Mouse (Mus musculus): ENCODE measurements at regions not wholly inside any gene's neighbourhood (a gene's known extent, or its start where the extent isn't known, plus 50 kb on each side); places are given as distances from the start of the nearest gene placed in this dataset.

DNA sequence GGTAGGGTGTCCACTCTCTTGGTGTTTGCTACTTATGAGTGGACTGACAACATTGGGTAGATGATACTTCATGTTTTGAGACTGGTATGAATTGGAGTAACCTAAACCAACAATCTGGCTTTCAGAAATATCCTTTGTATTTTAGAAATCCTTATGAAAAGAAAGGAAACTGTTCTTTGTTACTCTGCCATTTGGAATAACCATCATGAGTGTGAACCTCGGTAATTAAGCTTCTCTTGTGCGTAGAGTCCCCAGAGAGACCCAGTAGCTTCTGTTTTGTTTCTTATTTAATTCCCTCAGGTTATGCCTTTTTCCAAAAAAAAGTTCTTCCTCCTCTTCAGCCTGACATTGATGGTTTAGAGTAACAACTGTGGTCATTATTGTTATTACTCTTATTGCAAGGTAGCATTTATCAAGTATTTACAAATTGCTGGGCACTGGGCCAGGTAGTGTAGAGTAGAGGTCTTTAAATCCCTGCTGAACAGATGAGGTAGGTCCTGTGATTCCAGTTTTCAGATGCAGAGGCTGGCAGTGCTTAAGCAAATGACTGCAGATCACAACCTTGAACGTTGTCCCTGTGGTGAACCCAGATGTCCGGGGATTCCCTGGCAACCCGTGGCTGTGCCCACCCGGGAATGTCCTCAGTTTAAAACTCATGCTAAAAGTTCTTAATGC is 176.8 kb upstream of the Id2 start:
- Histone ChIP-seq H3K36me3 (ENCODE audit: control insufficient read depth, insufficient read depth, low read length, poor library complexity, severe bottlenecking) (no peaks in the 10 kb centered on the region), H3K27me3 (ENCODE audit: control insufficient read depth, insufficient read depth, low read length, poor library complexity, severe bottlenecking) (no peaks in the 10 kb centered on the region)
- no peak for DNase-seq (ENCODE audit: low read depth, low spot score)

DNA sequence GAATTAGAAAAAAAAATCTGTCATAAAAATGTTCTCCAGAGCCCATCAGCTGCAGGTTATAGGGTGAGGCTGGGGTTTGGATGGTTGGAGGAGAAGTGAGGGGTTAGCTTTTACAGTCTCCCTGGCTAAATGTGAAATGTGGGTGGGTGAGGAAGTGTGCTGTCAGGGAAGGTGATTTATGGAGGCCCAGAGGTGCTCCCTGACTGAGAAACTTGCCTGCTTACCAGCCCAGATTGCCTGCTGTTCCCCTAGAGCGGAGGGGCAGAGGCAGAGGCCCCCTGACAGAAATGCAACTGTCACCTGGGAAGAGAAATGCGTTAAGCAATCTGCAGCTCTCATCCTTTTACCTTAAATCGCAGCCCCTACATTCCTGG is 175.8 kb upstream of the Id2 start:
- H3K27me3 ChIP-seq (ENCODE audit: control insufficient read depth, insufficient read depth, low read length, poor library complexity, severe bottlenecking) = no peaks in the 10 kb centered on the region
- DNase-seq (ENCODE audit: low read depth, low spot score) = no peak
- no peaks in the 10 kb centered on the region for H3K36me3 ChIP-seq (ENCODE audit: control insufficient read depth, insufficient read depth, low read length, poor library complexity, severe bottlenecking)

DNA sequence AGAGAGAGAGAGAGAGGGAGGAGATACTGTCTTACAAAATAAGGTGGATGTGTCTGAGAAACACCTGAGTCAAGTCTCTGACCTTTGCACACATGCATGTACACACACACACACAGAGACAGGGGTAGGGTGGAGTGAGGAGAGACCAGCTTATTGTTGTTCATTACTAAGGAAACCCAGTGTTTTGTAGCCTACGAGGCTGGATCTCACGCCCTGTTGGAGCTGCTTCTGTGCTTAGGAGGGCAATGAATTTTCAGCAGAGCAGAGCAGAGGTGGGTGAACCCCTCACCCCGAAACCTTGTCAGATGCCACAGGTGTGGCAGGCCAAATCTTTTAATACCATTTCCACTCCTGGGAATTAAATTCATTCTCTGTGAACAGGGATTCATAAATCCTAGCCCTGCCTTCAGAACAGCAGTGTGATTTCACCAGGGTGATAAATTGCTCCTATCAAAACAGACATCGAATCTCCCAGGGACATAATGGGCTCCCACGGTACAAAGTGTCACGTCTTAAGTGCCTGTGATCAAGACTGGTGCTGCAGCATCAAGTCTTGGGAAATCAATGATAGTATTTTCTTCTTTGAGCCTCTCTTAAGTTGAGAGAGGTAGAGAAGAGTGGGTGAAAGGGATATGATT is 175.3 kb upstream of the Id2 start:
- no peak for DNase-seq (ENCODE audit: low read depth, low spot score)
- H3K27me3 ChIP-seq (ENCODE audit: control insufficient read depth, insufficient read depth, low read length, poor library complexity, severe bottlenecking) = no peaks in the 10 kb centered on the region

DNA sequence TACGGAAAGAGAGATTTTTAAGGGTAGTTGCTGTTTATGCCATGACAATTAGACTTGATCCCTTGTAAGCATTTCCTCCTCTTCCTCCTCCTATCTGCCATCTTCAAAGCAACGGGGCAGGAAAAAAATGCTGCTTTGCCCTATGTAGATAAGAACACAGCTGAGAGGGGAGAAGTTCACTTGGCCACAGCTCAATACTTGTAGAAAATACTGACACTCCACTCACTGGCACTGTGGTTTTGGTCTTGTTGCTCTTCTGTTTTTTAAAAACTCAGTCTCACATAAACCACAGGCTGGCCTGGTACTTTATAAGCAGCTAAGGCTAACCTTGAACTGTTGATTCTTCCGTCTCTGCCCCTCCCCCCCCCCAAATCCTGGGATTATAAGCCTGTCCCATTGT is 172.9 kb upstream of the Id2 start:
- Histone ChIP-seq H3K27me3 (ENCODE audit: control insufficient read depth, insufficient read depth, low read length, poor library complexity, severe bottlenecking) (no peaks in the 10 kb centered on the region), H3K36me3 (ENCODE audit: control insufficient read depth, insufficient read depth, low read length, poor library complexity, severe bottlenecking) (no peaks in the 10 kb centered on the region)
- DNase-seq (ENCODE audit: low read depth, low spot score) = no peak

More for the DNA sequence above, 175.3 kb upstream of the Id2 start:
- no peaks in the 10 kb centered on the region for H3K36me3 ChIP-seq (ENCODE audit: control insufficient read depth, insufficient read depth, low read length, poor library complexity, severe bottlenecking)

DNA sequence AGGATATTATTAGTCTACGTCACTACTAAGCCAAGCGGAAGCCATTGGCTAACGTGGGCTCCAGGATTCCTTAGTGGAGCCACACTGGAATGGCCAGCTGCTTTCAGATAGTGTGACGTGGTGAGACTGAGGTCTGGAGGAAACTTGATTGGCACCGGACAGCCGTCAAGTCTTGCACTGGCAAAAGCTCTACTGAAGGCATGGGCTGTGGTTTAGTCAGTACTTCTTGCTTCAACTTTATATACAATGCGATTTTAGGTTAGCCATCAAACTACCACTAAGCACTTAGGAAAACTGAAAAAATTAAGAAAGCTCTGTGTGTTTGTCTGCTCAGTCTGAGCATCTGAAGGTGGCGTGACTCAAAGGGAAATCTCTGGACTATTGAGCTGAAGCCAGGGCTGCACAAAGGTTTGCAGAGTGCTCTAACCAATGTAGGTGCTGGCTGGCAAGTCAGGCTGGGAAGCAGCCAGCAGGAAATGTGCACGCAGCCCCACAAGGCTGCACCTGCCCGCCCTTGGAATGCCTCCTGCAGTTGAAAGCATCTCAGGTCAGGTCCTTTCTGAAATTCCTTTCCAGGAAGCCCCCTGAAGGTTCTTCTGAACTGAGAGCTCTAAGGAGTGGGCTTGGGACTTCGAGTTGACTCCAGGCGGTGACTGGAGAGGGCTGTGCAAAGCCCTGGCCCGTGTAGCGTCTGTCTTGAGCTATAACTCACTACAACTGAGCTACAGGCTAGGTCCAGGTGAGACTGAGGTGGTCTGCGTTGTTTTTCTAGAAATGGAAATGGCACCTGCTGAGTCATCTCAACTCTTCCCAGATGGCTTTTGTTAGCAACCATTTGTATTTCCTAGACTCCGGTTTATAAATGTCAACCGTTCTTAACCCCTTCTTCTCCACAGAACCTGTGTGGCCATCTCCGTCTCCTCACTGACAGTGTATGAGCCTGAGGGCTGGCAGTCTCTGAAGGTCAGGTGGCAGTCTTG is 172.2 kb upstream of the Id2 start:
- Histone ChIP-seq H3K27me3 (ENCODE audit: control insufficient read depth, insufficient read depth, low read length, poor library complexity, severe bottlenecking) (no peaks in the 10 kb centered on the region), H3K36me3 (ENCODE audit: control insufficient read depth, insufficient read depth, low read length, poor library complexity, severe bottlenecking) (no peaks in the 10 kb centered on the region)
- no peak for DNase-seq (ENCODE audit: low read depth, low spot score)

DNA sequence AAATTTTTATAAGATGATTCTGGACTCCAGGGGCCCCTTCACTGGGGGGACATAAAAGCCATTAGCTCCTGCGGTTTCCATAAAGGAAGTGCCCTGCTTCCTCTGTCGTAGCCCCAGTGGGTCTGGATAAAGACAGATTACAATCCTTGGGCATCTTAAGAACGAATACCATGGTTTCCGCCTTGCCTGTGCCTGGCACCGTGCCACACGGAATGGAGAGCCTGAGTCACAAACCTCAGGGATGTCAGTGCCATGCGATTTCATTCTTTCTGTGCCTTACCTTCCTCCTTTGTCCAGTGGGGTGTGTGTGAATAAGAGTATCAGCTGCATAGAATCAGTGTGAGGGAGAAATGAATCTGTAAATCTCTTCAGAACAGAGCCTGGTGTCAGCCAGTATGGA is 171.4 kb upstream of the Id2 start:
- DNase-seq (ENCODE audit: low read depth, low spot score) = no peak
- no peaks in the 10 kb centered on the region for H3K36me3 ChIP-seq (ENCODE audit: control insufficient read depth, insufficient read depth, low read length, poor library complexity, severe bottlenecking)
- no peaks in the 10 kb centered on the region for H3K27me3 ChIP-seq (ENCODE audit: control insufficient read depth, insufficient read depth, low read length, poor library complexity, severe bottlenecking)

DNA sequence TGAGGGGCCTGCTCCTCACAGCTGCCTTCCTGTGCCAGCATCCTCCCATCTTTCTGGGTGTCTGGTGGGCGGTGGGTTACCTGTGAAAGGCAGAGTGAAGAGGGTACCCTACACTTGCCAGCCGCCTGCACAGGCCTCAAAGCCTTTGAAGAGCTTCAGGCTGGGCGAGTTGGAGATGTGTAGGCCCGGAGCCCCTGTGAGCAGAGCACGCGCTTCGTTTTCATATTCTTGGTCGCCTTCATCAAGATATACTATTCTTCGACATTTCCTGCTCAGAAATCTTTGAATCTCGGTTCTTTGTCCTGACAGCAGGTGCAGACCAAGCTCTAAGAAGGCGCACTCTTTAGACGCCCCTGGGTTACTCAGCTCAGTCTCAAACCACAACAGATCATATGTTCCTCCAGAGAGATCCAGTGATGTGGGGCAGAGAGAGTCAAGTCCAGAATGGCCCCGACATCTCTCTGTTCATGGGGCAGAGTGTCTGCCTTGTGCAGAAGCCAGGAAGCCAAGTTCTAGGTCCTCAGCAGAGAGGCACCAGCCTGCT is 170.7 kb upstream of the Id2 start:
- Histone ChIP-seq H3K36me3 (ENCODE audit: control insufficient read depth, insufficient read depth, low read length, poor library complexity, severe bottlenecking) (no peaks in the 10 kb centered on the region), H3K27me3 (ENCODE audit: control insufficient read depth, insufficient read depth, low read length, poor library complexity, severe bottlenecking) (no peaks in the 10 kb centered on the region)
- no peak for DNase-seq (ENCODE audit: low read depth, low spot score)

DNA sequence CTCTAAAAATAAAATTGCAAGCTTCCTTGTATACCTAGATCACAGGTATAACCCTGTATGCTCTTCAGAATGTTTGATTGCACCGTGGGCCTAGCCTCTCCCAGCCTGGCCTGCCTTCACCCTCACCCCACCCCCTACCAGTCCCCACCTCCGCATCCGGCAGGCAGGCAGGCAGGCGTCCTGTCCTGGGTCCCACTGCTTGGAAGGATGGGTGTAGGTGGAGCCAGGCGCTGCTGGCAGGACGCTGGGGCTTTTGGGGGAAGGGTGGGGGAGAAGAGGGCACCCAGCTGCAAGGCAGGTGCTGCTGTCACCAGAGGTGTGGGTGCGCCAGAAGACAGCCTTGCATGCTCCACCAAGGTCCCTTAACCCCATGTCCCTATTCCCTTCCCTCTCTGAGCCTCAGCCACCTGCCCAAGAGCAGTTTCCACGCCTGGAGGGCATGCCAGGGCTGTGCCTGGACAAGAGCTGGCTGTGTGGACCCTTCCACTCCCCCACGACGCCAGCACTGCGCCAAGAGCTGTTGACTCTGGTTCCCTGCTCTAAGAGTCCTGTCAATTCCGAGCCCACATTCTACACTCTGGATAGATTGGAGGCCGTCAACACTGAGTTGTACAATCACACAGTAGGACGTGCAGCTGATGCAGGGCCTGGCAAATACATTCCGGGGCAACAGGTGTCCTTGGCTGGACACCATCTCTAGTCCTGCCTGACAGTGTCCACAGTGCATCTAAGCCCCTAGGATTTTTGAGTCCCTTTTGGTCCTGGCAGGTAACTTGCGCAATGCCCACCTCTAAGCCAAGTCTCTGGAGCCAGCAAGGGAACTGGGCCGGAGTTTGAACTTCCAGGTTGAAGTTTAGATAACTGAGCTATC is 170.0 kb upstream of the Id2 start:
- H3K36me3 ChIP-seq (ENCODE audit: control insufficient read depth, insufficient read depth, low read length, poor library complexity, severe bottlenecking) = no peaks in the 10 kb centered on the region
- H3K27me3 ChIP-seq (ENCODE audit: control insufficient read depth, insufficient read depth, low read length, poor library complexity, severe bottlenecking) = no peaks in the 10 kb centered on the region
- no peak for DNase-seq (ENCODE audit: low read depth, low spot score)

DNA sequence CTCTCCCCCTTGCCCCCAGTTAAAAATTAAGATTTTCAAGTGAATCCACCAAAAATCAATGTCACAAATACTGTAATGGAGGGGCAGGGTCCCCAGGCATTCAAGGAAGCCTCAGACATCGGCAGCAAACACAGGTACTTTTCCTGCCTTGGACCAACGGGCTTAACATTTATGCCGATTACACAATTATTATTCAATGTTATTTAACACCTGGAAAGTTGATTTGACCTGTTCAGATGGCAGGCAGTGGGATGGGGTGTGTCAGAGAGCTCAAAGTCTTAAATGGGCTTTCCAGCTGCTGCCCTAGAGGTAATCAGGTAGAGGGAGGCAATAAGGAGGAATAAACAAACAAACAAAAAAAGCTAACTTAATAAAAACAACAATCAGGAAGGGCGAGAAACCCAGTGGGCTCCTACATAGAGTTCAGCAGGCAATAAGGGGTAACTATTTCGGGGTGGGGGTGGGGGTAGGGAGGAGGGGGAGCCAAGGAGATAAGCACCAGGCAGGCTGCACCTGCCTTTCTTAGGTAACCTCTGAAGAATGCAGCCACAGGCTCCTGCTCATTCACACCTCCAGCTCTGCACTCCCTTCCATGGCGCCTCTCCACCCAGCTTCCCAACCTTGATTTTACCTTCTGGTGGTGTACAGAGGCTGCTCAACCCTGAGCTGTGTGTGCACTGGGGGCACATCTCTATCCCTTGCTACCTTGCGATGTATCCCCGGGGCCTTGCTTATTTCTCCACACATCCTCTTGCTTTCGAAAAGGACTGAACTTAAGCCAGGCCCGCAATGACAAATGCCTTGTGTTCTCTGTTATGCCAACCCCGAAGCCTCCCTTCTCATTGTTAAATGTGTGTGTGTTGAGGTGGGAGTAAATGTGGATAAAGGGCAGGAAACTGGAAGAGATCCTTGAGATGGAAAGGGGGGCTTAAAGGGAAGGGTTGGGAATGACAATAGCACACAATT is 168.9 kb upstream of the Id2 start:
- Histone ChIP-seq H3K36me3 (ENCODE audit: control insufficient read depth, insufficient read depth, low read length, poor library complexity, severe bottlenecking) (no peaks in the 10 kb centered on the region), H3K27me3 (ENCODE audit: control insufficient read depth, insufficient read depth, low read length, poor library complexity, severe bottlenecking) (no peaks in the 10 kb centered on the region)
- DNase-seq (ENCODE audit: low read depth, low spot score) = no peak

DNA sequence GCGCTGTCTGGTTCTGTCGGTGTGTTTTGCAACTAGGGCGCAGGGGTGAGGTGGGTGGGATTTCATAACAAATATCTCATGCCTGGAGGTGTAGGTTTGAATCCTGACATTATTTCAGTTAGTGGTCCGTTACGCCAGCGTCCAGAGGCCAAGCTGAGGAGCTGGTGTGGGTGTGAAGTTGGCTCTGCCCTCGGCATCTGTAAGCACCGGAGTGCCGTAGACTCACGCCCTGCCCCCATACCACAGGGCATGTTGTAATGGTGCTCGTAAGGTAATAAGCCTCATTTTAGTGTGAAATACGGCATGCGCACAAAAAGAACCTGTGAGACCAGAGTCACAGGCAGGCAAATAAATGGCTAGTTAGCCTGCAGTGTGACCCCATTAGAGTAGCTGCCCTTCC is 168.1 kb upstream of the Id2 start:
- no peak for DNase-seq (ENCODE audit: low read depth, low spot score)
- Histone ChIP-seq H3K36me3 (ENCODE audit: control insufficient read depth, insufficient read depth, low read length, poor library complexity, severe bottlenecking) (no peaks in the 10 kb centered on the region), H3K27me3 (ENCODE audit: control insufficient read depth, insufficient read depth, low read length, poor library complexity, severe bottlenecking) (no peaks in the 10 kb centered on the region)

DNA sequence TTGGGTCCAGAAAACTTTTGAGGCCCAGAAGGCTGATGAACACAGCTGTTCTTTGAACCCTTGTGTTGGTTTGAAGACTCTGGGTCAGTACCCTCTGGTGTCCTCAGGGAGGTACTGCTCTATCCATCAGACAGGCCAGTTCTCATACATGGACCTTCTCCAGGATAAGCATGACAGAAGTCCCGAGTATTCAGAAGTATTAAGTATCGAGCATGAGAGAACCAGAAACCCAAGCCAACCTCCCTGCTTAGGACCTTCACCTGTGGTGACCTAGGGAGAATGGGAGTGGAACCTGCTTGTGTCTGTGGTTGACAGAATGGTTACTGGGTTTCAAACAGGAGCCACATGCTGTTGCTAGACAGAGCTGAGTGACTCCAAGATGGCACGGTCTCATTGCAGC is 167.5 kb upstream of the Id2 start:
- no peak for DNase-seq (ENCODE audit: low read depth, low spot score)
- Histone ChIP-seq H3K27me3 (ENCODE audit: control insufficient read depth, insufficient read depth, low read length, poor library complexity, severe bottlenecking) (no peaks in the 10 kb centered on the region), H3K36me3 (ENCODE audit: control insufficient read depth, insufficient read depth, low read length, poor library complexity, severe bottlenecking) (no peaks in the 10 kb centered on the region)

DNA sequence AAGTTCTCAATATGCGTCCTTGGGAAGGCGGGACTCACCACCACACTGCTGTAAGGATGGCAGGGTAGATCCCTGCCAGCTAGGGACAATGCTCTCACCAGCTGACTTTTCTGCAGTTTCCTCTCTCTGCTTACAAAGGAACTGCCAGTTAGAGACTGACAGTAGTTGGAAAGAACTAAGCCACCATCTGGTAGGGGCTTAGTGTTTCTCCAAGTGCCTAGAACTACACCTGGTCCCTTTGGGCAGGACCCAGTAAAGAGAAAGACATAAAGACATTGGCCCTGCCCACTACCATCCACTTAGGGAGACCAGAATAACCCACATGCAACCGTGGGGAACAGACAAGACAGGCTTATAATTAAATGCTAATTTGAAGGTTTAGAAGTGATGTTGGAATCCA is 165.5 kb upstream of the Id2 start:
- no peak for DNase-seq (ENCODE audit: low read depth, low spot score)
- H3K27me3 ChIP-seq (ENCODE audit: control insufficient read depth, insufficient read depth, low read length, poor library complexity, severe bottlenecking) = no peaks in the 10 kb centered on the region

DNA sequence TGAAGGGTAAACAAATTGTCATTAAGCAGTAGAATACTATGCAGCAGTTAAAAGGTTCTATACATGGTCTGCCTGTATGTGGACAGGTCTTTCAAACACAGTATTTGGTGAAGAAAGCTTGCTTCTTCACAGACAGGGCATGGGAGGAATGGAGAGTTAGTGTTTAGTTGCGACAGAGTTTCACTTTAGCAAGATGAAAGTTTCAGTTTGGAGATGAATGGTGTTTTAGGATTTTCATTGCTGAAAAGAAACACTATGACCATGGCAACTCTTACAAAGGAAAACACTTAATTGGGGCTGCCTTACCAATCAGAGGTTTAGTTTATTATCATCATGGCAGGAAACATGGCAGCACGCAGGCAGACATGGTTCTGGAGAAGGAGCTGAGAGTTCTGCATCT is 162.2 kb upstream of the Id2 start:
- DNase-seq (ENCODE audit: low read depth, low spot score) = no peak
- Histone ChIP-seq H3K36me3 (ENCODE audit: control insufficient read depth, insufficient read depth, low read length, poor library complexity, severe bottlenecking) (no peaks in the 10 kb centered on the region), H3K27me3 (ENCODE audit: control insufficient read depth, insufficient read depth, low read length, poor library complexity, severe bottlenecking) (no peaks in the 10 kb centered on the region)

More for the DNA sequence above, 165.5 kb upstream of the Id2 start:
- H3K36me3 ChIP-seq (ENCODE audit: control insufficient read depth, insufficient read depth, low read length, poor library complexity, severe bottlenecking) = no peaks in the 10 kb centered on the region

Measured in splenic B cell, adult 2 months (primary cell).